Mouse (Mus musculus) B cell, adult 2 months (primary cell): ENCODE results near the gene Gm9887.

Experiments
- DNase-seq, 2 experiments: peaks; one replicate each; pipeline ENCODE4 v3.0.0; 2022

Gm9887 gene

DNA sequence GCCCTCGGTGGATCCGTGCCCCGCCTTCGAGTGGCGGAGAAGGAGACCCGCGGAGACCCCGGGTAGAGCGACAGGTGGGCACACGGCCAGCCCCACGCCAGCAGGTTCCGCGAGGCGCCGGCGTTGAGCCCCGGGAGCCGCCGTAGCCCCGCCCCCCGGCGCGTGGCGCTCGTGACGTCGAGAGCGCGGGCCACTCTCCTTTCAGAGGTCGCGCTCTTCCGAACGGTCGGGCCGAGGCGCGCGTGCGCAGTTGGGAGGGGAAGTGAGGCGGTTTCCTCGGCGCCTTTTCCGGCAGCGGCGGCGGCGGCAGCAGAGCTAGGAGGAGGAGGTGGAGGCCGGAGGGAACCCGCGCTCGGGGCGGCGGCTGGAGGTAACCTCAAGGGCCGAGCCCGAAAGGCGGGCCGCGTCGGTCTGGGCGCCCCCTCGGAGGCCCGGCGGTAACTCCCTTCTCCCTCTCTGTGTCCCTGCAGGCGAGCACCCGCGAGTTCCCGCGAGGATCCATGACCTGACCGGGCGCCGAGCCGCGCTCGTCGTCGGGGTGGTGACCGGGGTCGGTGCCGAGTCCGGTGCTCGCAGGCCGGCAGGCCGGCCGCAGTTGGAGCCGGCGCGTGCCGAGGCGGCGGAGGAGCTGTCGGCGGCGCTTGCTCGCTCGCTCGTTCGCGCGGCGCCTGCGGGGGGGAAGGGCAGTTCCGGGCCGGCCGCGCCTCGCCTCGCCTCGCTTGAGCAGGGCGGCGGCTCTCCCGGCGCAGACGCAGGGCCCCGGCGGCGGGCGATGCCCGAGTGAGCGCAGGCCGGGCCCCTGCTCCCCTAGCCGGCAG is at the start of gene Gm9887, which contains the start of gene Arf6:
Gene Gm9887 (minus strand): TSS at position 605 of the 818 bp plus-strand sequence.
Gene Arf6 (plus strand): TSS at position 297 of the 818 bp plus-strand sequence.
- peak; percentile 98 to 99 for DNase-seq

DNA sequence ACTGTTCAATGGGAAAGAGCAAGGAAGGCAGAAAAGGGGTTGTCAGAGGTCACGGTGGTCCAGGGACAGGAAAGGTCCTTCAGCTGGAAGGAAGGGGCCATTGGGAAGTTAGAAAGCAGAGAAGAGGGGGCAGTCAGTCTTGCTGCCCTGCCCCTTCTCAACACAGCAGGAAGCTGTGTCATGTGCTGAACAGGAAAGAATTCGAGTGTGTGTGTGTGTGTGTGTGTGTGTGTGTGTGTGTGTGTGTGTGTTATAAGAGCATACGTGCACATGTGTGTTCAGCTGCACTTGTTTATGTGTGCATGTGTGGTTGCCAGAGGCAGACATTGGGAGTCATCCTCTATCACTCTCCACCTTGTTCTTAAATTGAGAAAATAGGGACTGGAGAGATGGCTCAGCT is 48.5 kb upstream of the Gm9887 start:
- peak; percentile 63 to 64 for DNase-seq

- no peak for DNase-seq
Measured at GRCm38 (mm10) chr12:69419606-69420005, 47.3 kb upstream of the Gm9887 start.

- peak in 1 of 2 experiments; percentile 26 for DNase-seq
Measured at GRCm38 (mm10) chr12:69419017-69419605, 46.9 kb upstream of the Gm9887 start.

DNA sequence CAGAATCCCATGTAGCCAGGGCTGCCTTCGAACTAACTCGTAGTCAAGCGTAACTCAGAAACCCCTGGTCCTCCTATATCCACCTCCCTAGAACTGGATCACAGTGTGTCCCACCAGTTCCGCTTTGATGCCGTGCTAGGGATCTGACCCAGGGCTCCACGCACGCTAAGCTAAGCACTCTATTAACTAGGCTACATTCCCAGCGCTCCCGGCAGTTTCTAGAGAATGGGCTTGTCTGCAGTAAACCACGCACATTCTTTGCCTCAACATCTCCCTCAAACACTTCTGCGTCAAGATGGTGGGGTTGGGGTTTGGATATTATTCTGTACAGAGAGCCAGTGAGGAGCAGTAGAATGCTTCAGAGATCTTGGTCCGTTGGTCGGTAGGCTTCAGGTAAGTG is 46.3 kb upstream of the Gm9887 start:
- DNase-seq: no peak

- peak; percentile 67 to 72 for DNase-seq
Measured at GRCm38 (mm10) chr12:69417701-69418291, 45.5 kb upstream of the Gm9887 start.

DNA sequence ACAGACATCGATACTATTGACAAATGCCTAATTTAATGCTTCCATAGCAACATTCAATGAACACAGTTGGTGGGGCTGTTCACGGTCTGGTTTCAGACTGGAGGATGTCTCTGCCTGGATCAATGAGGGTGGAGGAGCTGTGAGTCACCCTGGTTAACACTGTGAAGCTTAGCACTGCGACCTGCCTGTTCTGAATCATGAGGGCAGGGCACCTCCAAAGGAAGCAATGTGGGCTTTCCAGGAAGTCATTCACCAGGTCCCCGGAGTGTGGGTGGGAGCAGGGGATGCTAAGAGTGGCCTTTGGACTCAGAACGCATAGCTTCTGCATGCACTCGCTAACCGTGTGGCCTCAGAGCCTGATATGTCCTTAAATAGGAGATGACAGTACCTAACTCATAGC is 44.5 kb upstream of the Gm9887 start:
- peak; percentile 22 to 30 for DNase-seq

- peak; percentile 55 to 66 for DNase-seq
Measured at GRCm38 (mm10) chr12:69414826-69415572, 42.7 kb upstream of the Gm9887 start.

DNA sequence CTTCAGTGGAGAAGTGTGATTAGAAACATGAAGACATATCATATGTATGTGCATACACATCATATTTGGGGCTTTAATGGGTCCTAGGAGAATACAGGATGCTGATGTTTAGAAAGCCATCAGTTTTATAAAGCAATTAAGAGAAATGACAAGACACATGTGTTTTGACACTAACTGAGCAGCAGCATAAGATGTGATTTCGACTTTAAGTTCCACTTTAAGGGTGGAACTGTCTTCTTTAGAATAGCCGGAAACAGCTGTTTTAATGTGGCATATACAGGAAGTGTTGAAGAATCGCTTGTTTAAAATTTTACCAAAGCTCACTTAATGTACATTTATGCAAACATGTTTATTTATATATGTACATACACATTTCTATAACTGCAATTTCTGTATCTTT is 41.0 kb upstream of the Gm9887 start:
- DNase-seq: no peak

- no peak for DNase-seq
Measured at GRCm38 (mm10) chr12:69411936-69412335, 39.7 kb upstream of the Gm9887 start.

- DNase-seq: no peak
Measured at GRCm38 (mm10) chr12:69410767-69411166, 38.5 kb upstream of the Gm9887 start.

GRCm38 (mm10) chr12:69402594-69403167 is 30.4 kb upstream of the Gm9887 start:
- DNase-seq: no peak

DNA sequence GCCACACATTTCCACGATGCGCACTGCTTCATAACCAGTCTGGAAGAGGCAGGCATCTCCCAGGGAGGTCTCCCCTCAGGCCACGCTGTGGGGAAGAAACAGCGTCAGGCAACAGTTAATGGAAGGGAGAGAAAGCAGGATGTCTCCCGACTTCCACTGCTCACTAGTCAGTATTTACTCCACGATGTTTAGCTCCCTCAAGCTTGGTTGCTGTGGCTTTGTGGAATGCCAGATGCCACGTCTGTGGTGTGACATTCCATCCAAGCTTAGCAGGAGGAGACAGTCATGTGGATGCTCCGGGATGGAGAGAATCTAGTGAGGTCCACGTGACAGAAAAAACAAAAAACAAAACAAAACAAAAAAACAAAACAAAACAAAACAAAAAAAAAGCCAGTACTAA is 29.8 kb upstream of the Gm9887 start:
- no peak for DNase-seq

GRCm38 (mm10) chr12:69400871-69401286 is 28.6 kb upstream of the Gm9887 start:
- DNase-seq: no peak

GRCm38 (mm10) chr12:69400367-69400766 is 28.1 kb upstream of the Gm9887 start:
- DNase-seq: no peak

- no peak for DNase-seq
Measured at GRCm38 (mm10) chr12:69394456-69394855, 22.2 kb upstream of the Gm9887 start.

DNA sequence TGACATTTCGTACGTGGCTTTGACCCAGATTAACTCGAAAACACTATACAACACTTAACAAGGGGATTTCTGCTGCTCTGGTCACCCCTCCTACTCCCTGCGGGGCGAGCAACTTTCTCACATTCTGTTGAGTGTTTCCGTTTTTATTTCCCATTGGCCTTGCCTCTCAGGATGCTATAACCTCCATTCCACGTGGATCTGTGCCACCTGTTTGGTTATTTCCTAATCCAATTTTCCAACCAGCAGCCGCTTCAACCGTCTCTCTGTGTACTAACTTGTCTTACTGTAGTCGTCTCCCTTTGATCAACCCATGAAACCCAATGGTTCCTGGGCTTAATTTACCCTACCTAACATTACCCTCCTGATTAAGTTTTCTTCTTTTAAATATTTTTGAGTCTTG is 20.8 kb upstream of the Gm9887 start:
- no peak for DNase-seq

- no peak for DNase-seq
Measured at GRCm38 (mm10) chr12:69390000-69390698, 17.9 kb upstream of the Gm9887 start.

GRCm38 (mm10) chr12:69389273-69389938 is 17.1 kb upstream of the Gm9887 start:
- no peak for DNase-seq

- no peak for DNase-seq
Measured at GRCm38 (mm10) chr12:69388321-69388869, 16.1 kb upstream of the Gm9887 start.

DNA sequence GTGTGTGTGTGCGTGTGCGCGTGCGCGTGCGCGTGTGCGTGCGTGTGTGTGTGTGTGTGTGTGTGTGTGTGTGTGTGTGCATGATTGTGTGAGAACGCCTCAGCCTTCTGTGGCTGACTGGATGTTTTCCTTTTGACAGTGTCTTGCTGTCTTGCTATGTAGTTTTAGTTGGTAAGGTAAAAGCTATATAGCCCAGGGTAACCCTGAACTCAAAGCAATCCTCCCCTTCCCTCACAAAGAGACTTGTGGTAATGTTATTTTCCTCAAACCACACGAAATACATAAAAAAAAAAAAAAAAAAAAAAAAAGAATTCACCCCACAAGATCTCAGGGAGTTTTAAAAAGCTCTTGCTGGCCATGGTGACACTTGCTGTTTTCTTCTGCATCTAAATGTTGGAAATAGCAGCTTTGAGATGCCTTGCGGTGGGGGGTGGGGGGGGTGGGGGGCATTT is 14.0 kb upstream of the Gm9887 start:
- peak in 1 of 2 experiments; percentile 29 for DNase-seq
